Mouse (Mus musculus) intestine, postnatal 0 days (tissue): ENCODE data around the gene Mcm9. TPM values are rescaled to one million over a fixed set of nuclear protein-coding genes. Genes with fewer than 3 reads are reported as not detected.

Experiments
- ATAC-seq: fragments of 200-750 bp; cut with Nextera tagmentation; 2 replicates; pipeline ENCODE4 v1.8.0; 2017; ENCODE audit warnings: mild to moderate bottlenecking, moderate TSS enrichment, moderate library complexity
- H3K27ac ChIP-seq: fragments of 300-500 bp; sonication (generic); 2 replicates; pipeline ENCODE4 v1.5.1; 2014; ENCODE audit warnings: mild to moderate bottlenecking, low read depth, low read length, moderate library complexity
- H3K27me3 ChIP-seq: fragments of 300-500 bp; sonication (generic); replicated peaks from 2 replicates; pipeline ENCODE4 v1.6.1; 2014; ENCODE audit warnings: low read length, mixed read lengths; ENCODE audit not compliant: control insufficient read depth, insufficient read depth
- H3K36me3 ChIP-seq: fragments of 300-500 bp; sonication (generic); 2 replicates; pipeline ENCODE4 v1.6.1; 2014; ENCODE audit warnings: mild to moderate bottlenecking, moderate library complexity; ENCODE audit not compliant: control insufficient read depth, insufficient read depth
- H3K4me1 ChIP-seq: fragments of 300-500 bp; sonication (generic); replicated peaks from 2 replicates; pipeline ENCODE4 v1.6.1; 2014; ENCODE audit warnings: antibody characterized with exemption, low read length, mixed read lengths; ENCODE audit not compliant: control insufficient read depth, insufficient read depth
- H3K4me2 ChIP-seq: fragments of 300-500 bp; sonication (generic); replicated peaks from 2 replicates; pipeline ENCODE4 v1.6.1; 2014; ENCODE audit warnings: low read depth, mild to moderate bottlenecking, moderate library complexity
- H3K4me3 ChIP-seq: fragments of 300-500 bp; sonication (generic); 2 replicates; pipeline ENCODE4 v1.5.1; 2014; ENCODE audit warnings: low read depth, low read length
- H3K9ac ChIP-seq: fragments of 300-500 bp; sonication (generic); 2 replicates; pipeline ENCODE4 v1.6.1; 2014; ENCODE audit warnings: mild to moderate bottlenecking, low read depth, low read length
- H3K9me3 ChIP-seq: fragments of 300-500 bp; sonication (generic); 2 replicates; pipeline ENCODE4 v1.6.1; 2016; ENCODE audit warnings: mixed run types; ENCODE audit not compliant: control insufficient read depth
- CTCF ChIP-seq: sonication (generic); IDR thresholded peaks from 2 replicates; pipeline ENCODE4 v1.5.1; 2016; ENCODE audit warnings: low read depth, mild to moderate bottlenecking, control low read depth, antibody characterized with exemption, moderate library complexity
- WGBS: fragments of 180-500 bp; shearing (Covaris S2); extraction: QIAGEN DNeasy Blood & Tissue Kit; methylation state at CpG from one replicate; pipeline ENCODE4 v1.1.7; 2014; 5-methylcytosine and 5-hydroxymethylcytosine counted together
- polyA plus RNA-seq: library from polyadenylated mRNA; unstranded; fragments of >200 nt; fragmentation: Nextera tagmentation; extraction: Ambion mirVana; gene quantifications from 2 replicates; pipeline ENCODE4 v1.2.1, GENCODE M21; 2015

Gene Mcm9
- polyA plus RNA-seq, 1 experiment from 2014 or later, result 3.5 TPM

GRCm38 (mm10) chr10:53526350-53526749 is 103.9 kb downstream of the Mcm9 start:
- WGBS, result 92% methylated on average over 2 of the region's 2 CpGs
- ATAC-seq, result no peak
- H3K27ac ChIP-seq, result no peak overlapping the region
- no peak for TF ChIP-seq CTCF
- H3K9me3 ChIP-seq, result no peaks in the 10 kb centered on the region
- H3K36me3 ChIP-seq, result no peaks in the 10 kb centered on the region; the same call in 1 of the 2 replicates
- no peak overlapping the region for H3K9ac ChIP-seq
- no peaks in the 10 kb centered on the region for H3K27me3 ChIP-seq
- no peaks in the 10 kb centered on the region for H3K4me1 ChIP-seq
- no peak overlapping the region for H3K4me3 ChIP-seq
- no peak overlapping the region for H3K4me2 ChIP-seq

GRCm38 (mm10) chr10:53525265-53525976 is 104.8 kb downstream of the Mcm9 start:
- H3K36me3 ChIP-seq, result no peaks in the 10 kb centered on the region; the same call in 1 of the 2 replicates
- H3K9ac ChIP-seq, result no peak overlapping the region
- ATAC-seq, result no peak
- TF ChIP-seq CTCF, result 0 out of 2 replicates have a peak, but pooled peaks have one; percentile 11
- H3K4me2 ChIP-seq, result no peak overlapping the region
- no peak overlapping the region for H3K27ac ChIP-seq
- H3K4me1 ChIP-seq, result no peaks in the 10 kb centered on the region
- H3K27me3 ChIP-seq, result no peaks in the 10 kb centered on the region
- no peak overlapping the region for H3K4me3 ChIP-seq
- WGBS, result 73% methylated on average over 3 of the region's 3 CpGs
- H3K9me3 ChIP-seq, result no peaks in the 10 kb centered on the region

- H3K27me3 ChIP-seq, result no peaks in the 10 kb centered on the region
- ATAC-seq, result no peak
- H3K4me1 ChIP-seq, result no peaks in the 10 kb centered on the region
- TF ChIP-seq CTCF, result no peak
- H3K9ac ChIP-seq, result no peak overlapping the region
- peak overlapping the region; percentile 41; the same call in 1 of the 2 replicates for H3K27ac ChIP-seq
- no peaks in the 10 kb centered on the region for H3K36me3 ChIP-seq
- no peak overlapping the region for H3K4me2 ChIP-seq
- H3K9me3 ChIP-seq, result no peaks in the 10 kb centered on the region
- 50% methylated on average over 14 of the region's 14 CpGs for WGBS
- H3K4me3 ChIP-seq, result no peak overlapping the region
Observed at GRCm38 (mm10) chr10:53519068-53519954, 110.9 kb downstream of the Mcm9 start.

- TF ChIP-seq CTCF, result no peak
- H3K36me3 ChIP-seq, result no peaks in the 10 kb centered on the region
- peak overlapping the region; percentile 41; the same call in 1 of the 2 replicates for H3K27ac ChIP-seq
- 50% methylated on average over 8 of the region's 8 CpGs for WGBS
- H3K4me1 ChIP-seq, result no peaks in the 10 kb centered on the region
- no peak for ATAC-seq
- H3K4me3 ChIP-seq, result no peak overlapping the region
- H3K27me3 ChIP-seq, result no peaks in the 10 kb centered on the region
- H3K9ac ChIP-seq, result no peak overlapping the region
- no peak overlapping the region for H3K4me2 ChIP-seq
- H3K9me3 ChIP-seq, result no peaks in the 10 kb centered on the region
Observed at GRCm38 (mm10) chr10:53518599-53518913, 111.7 kb downstream of the Mcm9 start.

- 82% methylated on average over 14 of the region's 14 CpGs for WGBS
- Histone ChIP-seq H3K27me3 (no peaks in the 10 kb centered on the region), H3K9me3 (no peaks in the 10 kb centered on the region), H3K4me3 (no peak overlapping the region), H3K36me3 (no peaks in the 10 kb centered on the region), H3K4me2 (no peak overlapping the region), H3K4me1 (no peaks in the 10 kb centered on the region), H3K9ac (no peak overlapping the region), H3K27ac (no peak overlapping the region)
- TF ChIP-seq CTCF, result no peak
- no peak for ATAC-seq
Observed at GRCm38 (mm10) chr10:53517770-53518598, 112.3 kb downstream of the Mcm9 start.

GRCm38 (mm10) chr10:53512491-53512890 is 117.7 kb downstream of the Mcm9 start:
- Histone ChIP-seq H3K4me3 (no peak overlapping the region), H3K4me2 (no peak overlapping the region)
- TF ChIP-seq CTCF, result peak; percentile 41; the same call in 1 of the 2 replicates

More at GRCm38 (mm10) chr10:53512491-53512890, 117.7 kb downstream of the Mcm9 start:
- no peaks in the 10 kb centered on the region for H3K9me3 ChIP-seq
- H3K36me3 ChIP-seq, result no peaks in the 10 kb centered on the region
- no peaks in the 10 kb centered on the region for H3K4me1 ChIP-seq
- no peaks in the 10 kb centered on the region for H3K27me3 ChIP-seq
- no peak for ATAC-seq
- H3K9ac ChIP-seq, result no peak overlapping the region
- WGBS, result no CpG with 5 or more reads among the region's 1 CpGs
- H3K27ac ChIP-seq, result no peak overlapping the region
